Mouse (Mus musculus) E14TG2a.4 (cell line): ENCODE results near the gene Mertk.

Experiments
- CTCF ChIP-seq: conservative IDR thresholded peaks from 2 replicates; pipeline ENCODE4 v1.5.1; 2014; ENCODE audit warnings: low read length
- NANOG ChIP-seq: IDR thresholded peaks from 2 replicates; pipeline ENCODE4 v1.6.1; 2014; ENCODE audit warnings: borderline replicate concordance, low read length, mixed read lengths
- POU5F1 ChIP-seq: IDR thresholded peaks from 2 replicates; pipeline ENCODE4 v1.6.1; 2014; ENCODE audit warnings: low read length, borderline replicate concordance

DNA sequence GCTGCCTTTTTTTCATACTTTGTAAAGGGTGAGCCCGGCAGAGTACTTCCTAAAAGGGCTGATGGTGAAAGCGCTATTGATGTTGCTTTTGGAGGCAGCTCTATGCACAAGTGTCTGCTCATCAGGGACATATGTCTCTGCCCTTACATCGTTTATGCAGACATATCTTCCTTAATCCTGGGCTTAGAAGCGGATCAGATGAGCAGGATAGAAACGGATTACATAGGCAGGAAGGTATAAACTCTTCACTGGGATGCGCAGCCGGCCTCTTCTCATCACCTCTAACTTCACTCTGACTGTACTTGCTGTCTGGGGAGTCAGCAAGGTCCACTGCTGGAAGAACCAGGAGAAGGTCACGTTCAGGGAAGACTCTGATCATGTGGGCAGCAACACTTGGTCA is 138.8 kb downstream of the Mertk start:
- TF ChIP-seq CTCF = no peak
- TF ChIP-seq NANOG = no peak
- no peak for TF ChIP-seq POU5F1
